Mouse (Mus musculus) adrenal gland, postnatal 4 days (tissue): Measurements from ENCODE around the gene Eif4e1b. TPM values are rescaled to one million over a fixed set of nuclear protein-coding genes. Genes with fewer than 3 reads are reported as not detected.
"Not testable (repeated sequence)": the region's sequence is repeated elsewhere in the genome, so short reads cannot be mapped to it uniquely, and the experiment has no call there.

Experiments
- DNase-seq, 2 experiments: peaks; one replicate each; pipeline ENCODE4 v3.0.0; 2021 to 2022; ENCODE audit warnings: low spot score in 2 of 2, mixed read lengths in 2 of 2
- total RNA-seq, 2 experiments: library from RNA; stranded (reverse); gene quantifications; 2 replicates each; pipeline ENCODE4 v1.2.3; 2021

Eif4e1b gene
- total RNA-seq, 2 experiments from 2014 or later = not detected

DNA sequence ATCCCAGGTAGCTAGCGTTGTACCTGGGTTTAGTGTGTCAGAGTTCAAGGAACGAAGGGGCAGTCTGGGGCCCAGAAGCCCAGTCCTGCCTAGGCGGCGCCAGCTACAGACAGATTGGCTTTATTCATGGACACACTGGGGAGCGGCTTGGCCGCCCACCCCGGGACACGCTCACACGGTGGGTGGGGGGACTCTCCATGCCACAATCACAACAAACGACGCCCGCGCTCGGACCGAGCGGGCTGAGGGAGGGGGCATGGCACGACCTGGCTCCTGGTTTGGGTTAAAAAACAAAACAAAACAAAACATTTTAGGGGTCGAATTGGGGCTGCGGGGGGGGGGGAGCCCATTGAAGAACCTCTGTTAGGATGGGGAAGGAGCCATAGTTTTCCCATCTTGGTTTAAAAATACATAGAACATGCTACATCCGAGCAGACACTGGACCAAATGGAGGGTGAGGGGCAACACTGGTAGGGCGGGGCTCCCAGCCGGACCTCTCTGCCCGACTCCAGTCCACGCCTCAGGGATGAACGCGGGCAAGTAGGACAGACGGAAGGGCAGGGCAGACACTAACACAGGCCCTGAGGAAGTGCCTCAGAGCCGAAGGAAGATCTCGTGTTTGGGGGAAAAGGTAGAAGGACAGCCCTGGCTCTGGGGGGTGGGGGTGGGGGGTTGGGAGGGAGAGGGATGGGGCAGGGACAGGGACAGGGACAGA is 24.9 kb upstream of the Eif4e1b start:
- DNase-seq = no peak

DNA sequence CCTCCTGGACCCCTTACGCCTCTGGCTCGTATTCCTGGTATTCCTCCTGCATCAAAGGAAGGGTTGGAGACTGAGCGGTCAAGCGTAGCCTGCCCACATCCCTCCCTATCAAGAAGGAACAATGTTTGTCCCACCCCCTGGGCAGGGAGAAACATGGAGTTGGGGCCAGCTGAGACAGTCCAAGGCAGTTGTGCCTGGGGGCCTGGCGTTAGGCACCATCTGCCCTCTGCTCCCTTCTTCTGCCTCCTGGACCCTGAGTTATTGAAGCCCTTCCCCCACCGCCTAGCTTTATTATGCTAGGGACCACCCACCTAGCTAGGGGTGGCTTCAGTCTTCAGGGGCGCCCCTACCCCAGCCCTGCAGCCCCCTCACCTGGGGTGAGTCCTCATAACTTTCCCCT is 24.3 kb upstream of the Eif4e1b start:
- DNase-seq = no peak

DNA sequence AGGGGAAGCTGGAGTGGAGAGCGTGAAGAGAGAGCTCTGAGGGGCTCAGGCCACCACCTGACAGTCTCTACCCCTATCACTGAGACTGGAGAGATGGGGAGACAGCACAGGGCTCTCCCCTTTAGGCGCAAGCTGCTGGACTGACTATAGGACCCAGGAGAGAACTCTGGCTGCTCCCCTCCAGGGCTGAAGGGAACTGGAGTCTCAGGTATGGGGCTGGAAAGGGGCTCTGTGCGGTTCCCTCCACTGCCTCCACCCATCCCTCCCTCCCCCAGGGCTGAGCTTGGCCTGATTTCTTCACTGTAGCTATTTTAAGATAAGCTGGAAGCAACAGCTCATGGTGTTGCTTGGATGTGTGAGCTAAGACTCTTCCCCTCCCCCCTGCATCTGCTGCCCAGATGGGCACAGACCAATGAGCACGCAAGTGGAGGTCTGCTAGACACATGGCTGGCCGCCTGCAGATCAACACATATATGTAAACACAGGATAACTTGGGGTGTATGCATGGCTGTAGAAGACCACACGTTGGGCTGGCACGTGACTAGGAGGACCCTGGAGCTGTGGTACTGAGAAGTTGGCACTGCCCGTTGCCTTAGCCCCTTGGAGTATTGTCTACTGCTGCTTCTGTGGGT is 23.5 kb upstream of the Eif4e1b start:
- DNase-seq = no peak

DNA sequence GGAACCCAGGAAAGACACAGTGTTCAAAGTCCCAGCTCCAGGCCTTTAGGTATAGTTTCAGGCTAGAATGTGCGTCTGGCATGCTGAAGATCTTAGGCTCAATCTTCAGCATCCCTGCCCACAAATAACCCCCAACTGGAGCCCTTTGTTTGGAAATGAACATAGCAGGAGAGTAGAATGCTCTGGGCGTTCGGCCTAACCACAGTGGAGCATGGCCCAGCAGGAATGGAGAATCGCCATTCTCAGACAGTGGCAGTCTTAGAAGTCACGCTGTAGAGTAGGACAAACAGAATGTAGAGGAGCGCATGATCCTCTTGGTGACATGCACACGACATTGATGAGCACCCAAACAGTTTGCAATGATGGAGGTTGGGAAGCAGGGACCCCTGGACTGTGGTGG is 22.9 kb upstream of the Eif4e1b start:
- no peak for DNase-seq

DNA sequence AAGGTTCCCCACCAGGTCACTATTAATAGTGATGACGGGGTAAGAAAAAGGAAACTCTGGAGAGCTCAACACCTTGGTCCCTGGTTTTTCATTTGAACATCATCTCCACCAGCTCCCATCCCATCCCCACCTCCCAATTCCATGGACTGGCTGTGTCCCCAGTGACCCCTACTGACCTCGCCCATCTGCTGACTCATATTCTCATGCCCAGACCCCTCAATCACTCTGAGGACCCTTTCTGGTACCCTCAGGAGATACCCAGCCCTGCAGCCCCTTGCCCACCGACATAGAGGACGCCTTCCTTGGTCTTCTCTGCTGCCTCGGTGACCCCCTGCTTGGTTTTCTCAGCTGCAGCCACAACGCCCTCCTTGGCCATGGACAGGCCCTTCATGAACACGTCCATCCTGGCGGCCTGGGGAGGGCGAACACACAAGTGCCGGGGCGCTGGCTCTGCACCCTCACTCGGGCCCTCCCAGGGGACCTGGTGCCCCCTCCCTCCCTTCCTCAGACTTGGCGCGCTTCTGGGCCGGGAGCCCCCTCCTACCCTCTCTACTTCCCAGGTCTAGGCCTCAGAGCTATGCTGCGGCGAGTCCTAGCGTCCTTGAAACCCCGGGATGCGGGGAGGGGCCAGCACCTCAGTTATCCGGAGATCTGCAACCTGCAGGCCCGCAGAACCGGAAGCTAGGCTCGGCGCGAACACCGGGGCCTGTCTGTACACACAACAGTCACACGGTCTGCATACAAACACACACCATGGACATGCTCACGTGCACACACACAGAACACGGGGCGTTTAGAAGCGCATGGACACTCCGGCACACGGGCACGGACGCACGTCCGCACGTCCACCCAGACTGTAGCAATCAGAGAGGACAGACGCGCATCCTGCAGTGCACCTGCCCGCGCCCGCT is 18.3 kb upstream of the Eif4e1b start:
- DNase-seq = no peak

DNA sequence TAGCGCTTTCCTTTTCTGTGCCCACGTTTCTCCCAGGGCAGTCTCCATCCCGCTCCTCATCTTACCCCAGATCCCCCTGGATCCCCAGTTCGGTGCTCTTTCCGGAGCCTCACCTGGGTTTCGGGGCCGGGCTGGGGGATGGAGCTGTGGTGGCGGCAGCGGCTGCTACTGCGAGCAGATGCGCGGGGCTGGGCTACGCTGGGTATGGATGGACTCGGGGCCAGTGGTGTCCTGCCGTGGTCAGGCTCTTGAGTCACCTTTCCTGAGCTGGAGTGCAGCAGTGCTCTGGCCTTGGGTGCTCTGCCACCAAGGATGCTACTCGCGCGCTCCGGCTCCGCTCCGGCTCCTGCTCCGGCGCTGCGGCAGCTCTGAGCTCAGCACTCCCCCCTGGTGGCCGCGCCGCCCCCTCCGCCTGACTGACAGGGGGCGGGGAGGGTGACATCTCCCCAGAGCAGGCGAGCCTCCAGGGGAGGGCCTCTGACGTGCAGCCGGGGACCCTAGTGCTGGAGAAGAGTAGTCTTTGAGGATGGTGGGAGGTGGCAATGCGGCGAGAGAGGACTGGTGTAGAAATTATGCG is 17.5 kb upstream of the Eif4e1b start, which contains the start of gene Sncb:
Sncb (minus strand) TSS at position 404 of the 577 bp plus-strand sequence.
- DNase-seq = peak in 1 of 2 experiments; percentile 44

DNA sequence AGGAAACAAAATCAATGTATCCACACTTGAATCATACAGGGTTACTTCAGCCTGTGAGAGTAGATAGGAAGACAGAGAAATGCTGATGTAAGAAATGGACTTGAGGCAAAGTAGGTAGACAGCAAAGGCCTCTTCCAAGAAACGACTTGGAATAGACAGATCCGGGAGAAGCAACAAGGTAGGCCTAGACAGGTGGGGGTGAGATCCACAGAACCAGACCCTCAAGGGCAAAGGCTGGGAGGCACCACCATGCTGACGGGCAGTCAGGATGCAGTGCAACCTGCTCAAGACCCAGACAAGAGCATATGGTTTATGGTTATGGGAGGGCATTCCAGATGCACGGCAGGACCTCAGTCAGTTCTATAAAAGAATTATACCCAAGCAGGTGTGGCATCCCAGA is 16.8 kb upstream of the Eif4e1b start:
- DNase-seq = no peak

DNA sequence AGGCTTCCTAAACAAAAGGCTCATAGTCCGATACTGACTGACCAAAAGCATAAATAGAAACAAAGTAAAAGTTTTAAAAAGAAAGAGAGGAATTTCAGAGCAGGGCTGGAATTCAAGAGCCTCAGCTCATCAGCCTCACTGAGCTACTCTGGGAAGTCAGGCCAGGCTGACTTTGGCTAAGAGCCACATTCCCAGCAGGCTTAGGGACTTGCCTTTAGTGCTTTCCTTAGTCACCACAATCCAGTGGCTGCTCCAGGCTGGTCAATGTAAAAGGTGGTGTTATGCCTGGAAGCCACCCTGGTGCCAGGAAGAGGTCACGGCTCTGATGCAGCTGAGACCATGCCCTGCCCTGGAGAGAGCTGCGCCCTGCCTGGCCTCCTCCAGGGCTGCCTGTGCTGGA is 3.2 kb upstream of the Eif4e1b start:
- DNase-seq = no peak

GRCm38 (mm10) chr13:54781086-54781485 is 2.7 kb upstream of the Eif4e1b start:
- DNase-seq = no peak

DNA sequence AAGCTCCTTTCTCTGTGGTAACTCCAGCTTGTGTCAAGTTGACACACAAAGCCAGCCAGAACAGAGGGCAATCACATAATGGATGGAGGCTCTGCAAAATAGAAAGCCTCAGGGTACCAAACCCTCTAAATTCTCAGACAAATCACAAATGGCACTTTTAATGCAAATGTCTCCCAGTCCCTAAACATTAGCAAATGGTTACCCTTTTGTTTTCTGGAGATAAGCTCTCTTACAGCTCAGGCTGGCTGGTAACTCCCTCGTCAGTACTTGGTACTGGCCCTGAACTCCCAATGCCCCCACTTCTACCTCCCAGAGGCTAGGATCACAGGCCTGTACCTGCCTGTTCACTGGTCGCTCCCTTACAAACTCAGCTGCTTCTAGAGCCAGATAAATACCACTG is 563 bp upstream of the Eif4e1b start:
- DNase-seq = no peak

DNA sequence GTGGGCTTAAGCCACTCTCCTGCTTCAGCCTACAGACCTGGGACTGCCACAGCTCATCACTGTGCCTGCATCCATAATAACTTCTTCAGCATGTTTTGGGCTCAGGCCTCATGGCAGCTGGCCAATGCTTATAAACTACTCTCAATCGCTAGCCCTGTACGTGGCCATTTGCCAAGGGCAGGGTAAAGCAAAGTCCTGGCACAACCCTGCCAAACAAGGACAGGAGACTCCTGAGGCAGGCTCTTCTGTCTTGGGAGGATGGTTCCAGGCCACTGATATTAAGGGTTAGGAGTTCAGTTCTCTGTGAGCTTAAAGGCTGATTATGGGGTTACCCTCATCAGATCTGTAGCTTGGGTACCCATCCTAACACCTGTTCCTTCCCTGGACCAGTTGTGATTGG is 3.8 kb downstream of the Eif4e1b start:
- DNase-seq = not testable (repeated sequence)

- peak; percentile 92 to 93 for DNase-seq
Observed at GRCm38 (mm10) chr13:54788740-54789560, 5.2 kb downstream of the Eif4e1b start, which contains the start of gene Tspan17. Gene Tspan17, plus strand, starts transcription at chr13:54789377.

- DNase-seq = no peak
Observed at GRCm38 (mm10) chr13:54789561-54790397, 6.0 kb downstream of the Eif4e1b start.

GRCm38 (mm10) chr13:54792259-54793230 is 8.7 kb downstream of the Eif4e1b start:
- no peak for DNase-seq

GRCm38 (mm10) chr13:54794002-54794577 is 10.3 kb downstream of the Eif4e1b start:
- DNase-seq = no peak

- DNase-seq = no peak
Observed at GRCm38 (mm10) chr13:54794843-54795242, 11.0 kb downstream of the Eif4e1b start.

GRCm38 (mm10) chr13:54797356-54797755 is 13.6 kb downstream of the Eif4e1b start:
- DNase-seq = no peak
